Mouse (Mus musculus) forebrain, embryonic 14.5 days (tissue): ENCODE data around the gene Mrpl11. TPM values are rescaled to one million over a fixed set of nuclear protein-coding genes. Genes with fewer than 3 reads are reported as not detected.
"Not testable (repeated sequence)": the region's sequence is repeated elsewhere in the genome, so short reads cannot be mapped to it uniquely, and the experiment has no call there.

Source experiments
- ATAC-seq: fragments of 200-750 bp; cut with Nextera tagmentation; 2 replicates; pipeline ENCODE4 v1.8.0; 2017; ENCODE audit warnings: mild to moderate bottlenecking, moderate library complexity
- DNase-seq: peaks from one replicate; pipeline ENCODE4 v3.0.0-alpha.2; 2015; ENCODE audit warnings: low spot score
- H3K27ac ChIP-seq: fragments of 300-500 bp; sonication (generic); 2 replicates; pipeline ENCODE4 v1.5.1; 2014; ENCODE audit warnings: low read depth, mild to moderate bottlenecking, control low read depth, low read length, moderate library complexity
- H3K27me3 ChIP-seq: fragments of 300-500 bp; sonication (generic); replicated peaks from 2 replicates; pipeline ENCODE4 v1.6.1; 2014; ENCODE audit warnings: low read length, control low read depth, mixed read lengths; ENCODE audit not compliant: control insufficient read depth, insufficient read depth
- H3K36me3 ChIP-seq: fragments of 300-500 bp; sonication (generic); 2 replicates; pipeline ENCODE4 v1.6.1; 2014; ENCODE audit warnings: low read length, control low read depth; ENCODE audit not compliant: control insufficient read depth, insufficient read depth
- H3K4me1 ChIP-seq: fragments of 300-500 bp; sonication (generic); 2 replicates; pipeline ENCODE4 v1.6.1; 2014; ENCODE audit warnings: antibody characterized with exemption, low read length, control low read depth; ENCODE audit not compliant: control insufficient read depth, insufficient read depth
- H3K4me2 ChIP-seq: fragments of 300-500 bp; sonication (generic); 2 replicates; pipeline ENCODE4 v1.6.1; 2014; ENCODE audit warnings: mild to moderate bottlenecking, control low read depth, low read length
- H3K4me3 ChIP-seq: fragments of 300-500 bp; sonication (generic); 2 replicates; pipeline ENCODE4 v1.5.1; 2014; ENCODE audit warnings: low read depth, low read length, control low read depth
- H3K9ac ChIP-seq: fragments of 300-500 bp; sonication (generic); 2 replicates; pipeline ENCODE4 v1.6.1; 2014; ENCODE audit warnings: mild to moderate bottlenecking, low read length, control low read depth, moderate library complexity
- H3K9me3 ChIP-seq: fragments of 300-500 bp; sonication (generic); replicated peaks from 2 replicates; pipeline ENCODE4 v1.6.1; 2016; ENCODE audit warnings: low read length, control low read depth, mixed read lengths; ENCODE audit not compliant: control insufficient read depth
- WGBS: fragments of 180-500 bp; shearing (Covaris S2); extraction: QIAGEN DNeasy Blood & Tissue Kit; methylation state at CpG from one replicate; pipeline ENCODE4 v1.1.7; 2014; 5-methylcytosine and 5-hydroxymethylcytosine counted together
- polyA plus RNA-seq: library from polyadenylated mRNA; unstranded; fragments of >200 nt; fragmentation: Nextera tagmentation; extraction: Ambion mirVana; gene quantifications from 2 replicates; pipeline ENCODE4 v1.2.1, GENCODE M21; 2014

The Mrpl11 gene
- polyA plus RNA-seq, 1 experiment from 2014 or later = 148 TPM

DNA sequence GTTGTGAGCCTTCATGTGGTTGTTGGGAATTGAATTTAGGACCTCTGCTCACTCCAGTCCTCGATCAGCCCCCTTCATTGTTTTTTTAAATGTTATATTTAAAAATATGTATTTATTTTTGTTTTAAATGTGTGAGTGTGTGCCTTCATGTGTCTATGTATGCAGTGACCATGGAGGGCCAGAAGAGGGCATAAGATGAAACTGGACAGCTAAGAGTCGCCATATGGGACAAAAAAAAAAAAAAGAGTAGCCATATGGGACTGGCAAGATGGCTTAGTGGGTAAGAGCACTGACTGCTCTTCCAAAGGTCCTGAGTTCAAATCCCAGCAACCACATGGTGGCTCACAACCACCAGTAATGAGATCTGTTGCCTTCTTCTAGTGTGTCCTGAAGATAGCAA, 41.7 kb downstream of the Mrpl11 start:
- DNase-seq, H3K4me3 ChIP-seq: not testable (repeated sequence)
- 56% methylated on average over 2 of the region's 2 CpGs for WGBS

DNA sequence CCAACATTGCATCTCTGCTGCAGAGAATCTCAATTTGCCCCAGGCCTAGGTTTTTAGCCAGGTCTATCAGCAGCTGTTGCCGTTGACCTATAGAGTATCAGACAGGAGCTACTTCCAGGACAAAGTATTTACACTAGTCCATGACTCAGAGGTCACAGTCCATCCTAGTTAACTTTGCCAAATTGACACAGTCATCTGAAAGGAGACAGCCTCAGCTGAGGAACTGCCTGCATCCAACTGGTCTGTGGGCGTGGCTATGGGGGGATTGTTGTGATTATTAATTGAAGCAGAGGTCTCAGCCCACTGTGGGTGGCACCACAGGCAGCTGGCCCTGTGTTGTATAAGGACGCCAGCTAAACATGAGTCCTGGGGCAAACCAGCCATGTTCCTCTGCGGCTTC, 43.0 kb downstream of the Mrpl11 start:
- WGBS = 66% methylated on average over 4 of the region's 4 CpGs
- no peaks in the 10 kb centered on the region for H3K36me3 ChIP-seq
- H3K9ac ChIP-seq = no peak overlapping the region
- no peak overlapping the region for H3K27ac ChIP-seq
- DNase-seq = no peak
- H3K9me3 ChIP-seq = no peaks in the 10 kb centered on the region
- 0 out of 2 replicates have a peak, but pooled peaks cover 2% of the 10 kb centered on the region for H3K27me3 ChIP-seq
- H3K4me2 ChIP-seq = no peak overlapping the region
- no peak for ATAC-seq
- H3K4me3 ChIP-seq = no peak overlapping the region
- peaks cover 6% of the 10 kb centered on the region; the same call in 1 of the 2 replicates for H3K4me1 ChIP-seq

More for the DNA sequence above, 41.7 kb downstream of the Mrpl11 start:
- not testable (repeated sequence) for ATAC-seq, H3K27me3 ChIP-seq, H3K36me3 ChIP-seq, H3K9me3 ChIP-seq, H3K4me1 ChIP-seq, H3K4me2 ChIP-seq, H3K27ac ChIP-seq, H3K9ac ChIP-seq

DNA sequence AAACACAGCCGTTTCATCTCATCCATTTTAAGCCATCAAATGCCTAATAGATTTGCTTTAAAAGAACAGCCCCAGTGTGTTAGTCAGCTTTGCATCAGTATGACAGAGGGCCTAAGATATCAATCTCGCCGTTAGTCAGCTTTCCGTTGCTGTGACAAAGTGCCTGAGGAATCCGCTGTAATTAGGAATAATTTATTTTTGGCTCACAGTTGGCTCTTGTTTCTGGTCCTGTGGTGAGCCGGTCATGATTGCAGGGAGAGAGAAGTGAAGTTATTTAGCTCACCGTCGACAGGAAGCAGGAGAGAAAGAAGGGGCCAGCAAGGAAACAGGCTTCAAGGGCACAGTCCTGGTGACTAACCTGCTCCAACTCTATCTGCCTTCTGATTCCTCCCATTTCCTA, 51.2 kb downstream of the Mrpl11 start:
- Histone ChIP-seq H3K4me1 (no peaks in the 10 kb centered on the region), H3K9me3 (no peaks in the 10 kb centered on the region), H3K36me3 (no peaks in the 10 kb centered on the region), H3K27ac (no peak overlapping the region), H3K27me3 (no peaks in the 10 kb centered on the region), H3K4me2 (no peak overlapping the region), H3K4me3 (no peak overlapping the region), H3K9ac (no peak overlapping the region)
- DNase-seq = no peak
- 61% methylated on average over 8 of the region's 8 CpGs for WGBS
- no peak for ATAC-seq

DNA sequence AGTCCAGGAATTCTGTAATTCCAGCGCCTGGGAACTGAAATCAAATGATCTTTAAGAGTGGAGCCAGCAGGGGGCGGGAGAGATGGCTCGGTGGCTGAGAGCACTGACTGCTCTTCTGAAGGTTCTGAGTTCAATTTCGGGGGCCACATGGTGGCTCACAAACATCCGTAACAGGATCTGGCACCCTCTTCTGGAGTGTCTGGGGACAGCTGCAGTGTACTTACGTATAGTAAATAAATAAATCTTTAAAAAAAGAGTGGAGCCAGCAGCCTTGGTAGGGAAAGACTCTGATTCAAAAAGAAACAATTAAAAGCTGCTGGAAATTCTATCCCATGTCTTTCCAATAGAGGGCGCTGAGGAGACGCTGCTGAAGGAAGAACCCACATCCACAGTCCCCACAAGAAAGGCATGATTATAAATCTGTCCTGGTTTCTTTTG, 53.0 kb downstream of the Mrpl11 start:
- 13% methylated on average over 8 of the region's 8 CpGs for WGBS
- H3K9ac ChIP-seq = no peak overlapping the region

DNA sequence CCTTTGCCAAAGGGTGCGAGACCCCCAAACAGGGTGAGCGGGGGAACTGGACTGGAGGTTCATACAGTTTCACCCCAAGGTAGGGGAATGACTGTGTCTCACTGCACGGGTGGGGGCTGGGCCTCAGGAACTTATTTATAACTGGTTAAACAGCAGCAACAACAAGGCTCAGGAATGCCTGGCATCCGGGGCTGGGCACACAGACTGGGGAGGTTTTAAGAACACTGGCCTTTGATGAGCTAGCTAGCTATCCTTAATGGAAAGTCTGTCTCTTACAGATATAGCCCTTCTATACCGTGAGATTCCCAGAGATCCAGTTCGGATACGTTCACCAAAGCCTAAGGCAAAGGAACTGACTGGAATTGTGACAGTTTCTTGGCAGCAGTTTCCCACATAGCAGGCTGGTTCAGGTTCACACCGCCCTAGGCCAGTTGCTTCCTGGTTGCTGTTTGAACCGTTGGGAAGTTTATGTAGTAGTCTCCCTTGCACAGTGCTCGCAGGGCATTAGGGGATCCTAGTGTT, 54.3 kb downstream of the Mrpl11 start:
- no peaks in the 10 kb centered on the region for H3K36me3 ChIP-seq
- no peak overlapping the region for H3K4me3 ChIP-seq
- WGBS = 36% methylated on average over 10 of the region's 10 CpGs
- H3K4me2 ChIP-seq = no peak overlapping the region
- no peaks in the 10 kb centered on the region for H3K9me3 ChIP-seq
- H3K27me3 ChIP-seq = no peaks in the 10 kb centered on the region; the same call in 1 of the 2 replicates
- DNase-seq (peak; percentile 57), ATAC-seq (peak; percentile 46; the same call in 1 of the 2 replicates)
- H3K9ac ChIP-seq = no peak overlapping the region
- no peak overlapping the region for H3K27ac ChIP-seq
- H3K4me1 ChIP-seq = no peaks in the 10 kb centered on the region

More for the DNA sequence above, 53.0 kb downstream of the Mrpl11 start:
- Histone ChIP-seq H3K27me3 (no peaks in the 10 kb centered on the region; the same call in 1 of the 2 replicates), H3K4me2 (no peak overlapping the region), H3K4me1 (no peaks in the 10 kb centered on the region), H3K9me3 (no peaks in the 10 kb centered on the region), H3K36me3 (no peaks in the 10 kb centered on the region), H3K27ac (no peak overlapping the region), H3K4me3 (no peak overlapping the region)
- DNase-seq (peak; percentile 66), ATAC-seq (no peak)

Other genes starting within 250 kb of the Mrpl11 start
- gene Rbm4b, start 205.7 kb upstream of the Mrpl11 start, polyA plus RNA-seq = 185 and 194 TPM in 2 replicates
- 132 and 140 TPM in 2 replicates for gene Rbm4, start 168.2 kb upstream of the Mrpl11 start, polyA plus RNA-seq
- 9.4 TPM in 2 replicates for gene Gm21992, start 150.5 kb upstream of the Mrpl11 start, polyA plus RNA-seq
- gene Rbm14, start 150.5 kb upstream of the Mrpl11 start, polyA plus RNA-seq = 69.1 and 79.5 TPM in 2 replicates
- 34.3 and 40.1 TPM in 2 replicates for gene Ccs, start 122.8 kb upstream of the Mrpl11 start, polyA plus RNA-seq
- 0.50 and 0.69 TPM in 2 replicates for gene Ccdc87, start 122.8 kb upstream of the Mrpl11 start, polyA plus RNA-seq
- 43.9 and 51.5 TPM in 2 replicates for gene Ctsf, start 107.0 kb upstream of the Mrpl11 start, polyA plus RNA-seq
- 0.78 and 0.88 TPM in 2 replicates for gene Actn3, start 84.2 kb upstream of the Mrpl11 start, polyA plus RNA-seq
- 11.4 and 12.9 TPM in 2 replicates for gene Zdhhc24, start 83.5 kb upstream of the Mrpl11 start, polyA plus RNA-seq
- gene Bbs1, start 55.5 kb upstream of the Mrpl11 start, polyA plus RNA-seq = 9.0 and 14.5 TPM in 2 replicates
- gene Dpp3, start 33.9 kb upstream of the Mrpl11 start, polyA plus RNA-seq = 100.0 and 103 TPM in 2 replicates
- 4.9 and 7.8 TPM in 2 replicates for gene Peli3, start 19.0 kb upstream of the Mrpl11 start, polyA plus RNA-seq
- gene Npas4, start 28.2 kb downstream of the Mrpl11 start, polyA plus RNA-seq = 0.08 and 0.14 TPM in 2 replicates
- gene Slc29a2, start 61.7 kb downstream of the Mrpl11 start, polyA plus RNA-seq = 7.4 and 8.0 TPM in 2 replicates
- 45.4 and 55.1 TPM in 2 replicates for gene B4gat1, start 76.7 kb downstream of the Mrpl11 start, polyA plus RNA-seq
- 1.2 and 1.7 TPM in 2 replicates for gene AC124502.3, start 76.7 kb downstream of the Mrpl11 start, polyA plus RNA-seq
- 56.2 and 56.8 TPM in 2 replicates for gene Brms1, start 79.2 kb downstream of the Mrpl11 start, polyA plus RNA-seq
- 1.3 and 1.4 TPM in 2 replicates for gene Rin1, start 88.3 kb downstream of the Mrpl11 start, polyA plus RNA-seq
- gene Cd248, start 105.9 kb downstream of the Mrpl11 start, polyA plus RNA-seq = 12.5 and 16.2 TPM in 2 replicates
- gene Tmem151a, start 123.4 kb downstream of the Mrpl11 start, polyA plus RNA-seq = 5.4 and 7.5 TPM in 2 replicates
- 71.6 and 95.5 TPM in 2 replicates for gene Yif1a, start 126.4 kb downstream of the Mrpl11 start, polyA plus RNA-seq
- 350 and 370 TPM in 2 replicates for gene Cnih2, start 136.4 kb downstream of the Mrpl11 start, polyA plus RNA-seq
- gene Rab1b, start 144.9 kb downstream of the Mrpl11 start, polyA plus RNA-seq = 247 and 250 TPM in 2 replicates
- gene Klc2, start 156.4 kb downstream of the Mrpl11 start, polyA plus RNA-seq = 26.2 and 41.1 TPM in 2 replicates